Comparison of ENCODE assay signal across 7 mouse cellular contexts in genomic region chr7:123031211-123031743, GRCm38 (mm10).
A peak's percentile ranks its signal among the peaks of the same experiment; 100 is the strongest.
DNase-seq lines count a peak whose midpoint lies in the region; ATAC-seq lines count a peak whose summit lies in the region.

No protein-coding gene starts in this region.

- H3K9me3 ChIP-seq in forebrain, embryonic 13.5 days (replicated peaks) = no peaks in the 10 kb centered on the region
- no peaks in the 10 kb centered on the region for H3K9me3 ChIP-seq in kidney, embryonic 15.5 days (replicated peaks)
- no peaks in the 10 kb centered on the region for H3K9me3 ChIP-seq in liver, embryonic 13.5 days (replicated peaks)

- H3K4me1 ChIP-seq in forebrain, embryonic 13.5 days = peaks cover 28% of the 10 kb centered on the region
- peaks cover 20% of the 10 kb centered on the region for H3K4me1 ChIP-seq in kidney, embryonic 15.5 days
- H3K4me1 ChIP-seq in liver, embryonic 13.5 days (replicated peaks) = 0 out of 2 replicates have a peak, but pooled peaks cover 6% of the 10 kb centered on the region

- H3K9ac ChIP-seq in forebrain, embryonic 13.5 days = peak overlapping the region; percentile 72
- H3K9ac ChIP-seq in kidney, embryonic 15.5 days = no peak overlapping the region
- no peak overlapping the region for H3K9ac ChIP-seq in liver, embryonic 13.5 days

- peak overlapping the region; percentile 80 for H3K4me2 ChIP-seq in forebrain, embryonic 13.5 days
- H3K4me2 ChIP-seq in kidney, embryonic 15.5 days = peak overlapping the region; percentile 91
- H3K4me2 ChIP-seq in liver, embryonic 13.5 days = peak overlapping the region; percentile 53; the same call in 1 of the 2 replicates

- 0 out of 2 replicates have a peak, but pooled peaks have one; percentile 50 for ATAC-seq in cerebellum, adult (ENCODE audit: insufficient number of reproducible peaks, low FRiP score, low TSS enrichment)
- ATAC-seq in forebrain, embryonic 13.5 days = peak; percentile 82
- ATAC-seq in kidney, embryonic 15.5 days (replicated peaks; ENCODE audit: low FRiP score) = peak; percentile 68
- no peak for ATAC-seq in liver, embryonic 13.5 days (ENCODE audit: low read depth)

- no peaks in the 10 kb centered on the region for H3K36me3 ChIP-seq in forebrain, embryonic 13.5 days (ENCODE audit: poor library complexity, severe bottlenecking)
- H3K36me3 ChIP-seq in kidney, embryonic 15.5 days = no peaks in the 10 kb centered on the region
- no peaks in the 10 kb centered on the region for H3K36me3 ChIP-seq in liver, embryonic 13.5 days
- H3K36me3 ChIP-seq in splenic B cell, adult 2 months (ENCODE audit: control insufficient read depth, insufficient read depth, low read length, poor library complexity, severe bottlenecking) = no peaks in the 10 kb centered on the region

- peak overlapping the region; percentile 47 for H3K4me3 ChIP-seq in forebrain, embryonic 13.5 days
- H3K4me3 ChIP-seq in kidney, embryonic 15.5 days (replicated peaks) = peak overlapping the region; percentile 45
- 0 out of 2 replicates have a peak overlapping the region, but pooled peaks have one; percentile 21 for H3K4me3 ChIP-seq in liver, embryonic 13.5 days (replicated peaks)

- peak overlapping the region; percentile 94 for H3K27ac ChIP-seq in forebrain, embryonic 13.5 days
- H3K27ac ChIP-seq in kidney, embryonic 15.5 days = no peak overlapping the region
- H3K27ac ChIP-seq in liver, embryonic 13.5 days = no peak overlapping the region

- peak; percentile 21 for DNase-seq in MN1 (ENCODE audit: low spot score)
- DNase-seq in liver, embryonic 13.5 days = no peak
- peak; percentile 63 for DNase-seq in splenic B cell, adult 2 months (ENCODE audit: low read depth, low spot score)
- DNase-seq in thymus, postnatal 4 days = no peak

- 2% methylated on average over 12 of the region's 12 CpGs for WGBS in forebrain, embryonic 13.5 days
- WGBS in kidney, embryonic 15.5 days = 3% methylated on average over 12 of the region's 12 CpGs
- 14% methylated on average over 12 of the region's 12 CpGs for WGBS in liver, embryonic 13.5 days (ENCODE audit: insufficient replicate concordance)

- H3K27me3 ChIP-seq in forebrain, embryonic 13.5 days = no peaks in the 10 kb centered on the region
- H3K27me3 ChIP-seq in kidney, embryonic 15.5 days = no peaks in the 10 kb centered on the region
- H3K27me3 ChIP-seq in liver, embryonic 13.5 days = peaks cover 16% of the 10 kb centered on the region; the same call in 1 of the 2 replicates
- no peaks in the 10 kb centered on the region for H3K27me3 ChIP-seq in splenic B cell, adult 2 months (ENCODE audit: control insufficient read depth, insufficient read depth, low read length, poor library complexity, severe bottlenecking)

Comparison
In these comparisons a context has a peak if more than half of its experiments do, and no peak if none do; other contexts are left out.
1. DNase-seq: peak in MN1 (single experiment) and splenic B cell, adult 2 months (single experiment); none in liver, embryonic 13.5 days (single experiment) and thymus, postnatal 4 days (single experiment).
2. Peak in every context shown above with its lines, with median percentiles within 50 percentile points of each other: H3K4me2 ChIP-seq and H3K4me3 ChIP-seq.